ENCODE assay signal across 9 mouse cellular contexts in the genomic region with DNA sequence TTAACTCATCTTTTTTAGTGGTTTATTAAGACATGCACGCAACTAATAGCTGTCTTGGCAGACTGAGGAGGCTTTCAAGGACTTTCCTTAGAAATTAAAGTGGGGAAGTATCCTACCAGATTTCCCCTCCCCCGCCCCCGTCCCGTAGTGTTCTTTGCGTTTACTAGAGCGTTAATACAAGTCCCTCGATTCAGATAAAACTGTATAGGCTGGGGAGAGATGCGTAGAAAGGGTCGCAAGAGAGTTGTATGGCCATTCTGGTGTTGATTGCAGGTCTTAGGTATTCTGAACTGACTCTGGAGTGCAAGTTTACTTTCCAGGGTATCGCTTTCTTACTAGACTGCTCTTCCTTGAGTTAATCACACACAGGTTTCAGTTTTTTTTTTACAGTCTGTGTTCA. TPM values are rescaled to one million over a fixed set of nuclear protein-coding genes. Genes with fewer than 3 reads are reported as not detected.
DNase-seq lines count a peak whose midpoint lies in the region; ATAC-seq lines count a peak whose summit lies in the region.
"Had no signal": no experiment of that assay in that cellular context is flagged by ENCODE, and none has a peak within 500 bp of the region (broad histone marks: within the 10 kb centered on the region; RNA-seq: fewer than 3 reads in every experiment).

No protein-coding gene starts in this region.

- peak overlapping the region; percentile 84 for H3K4me3 ChIP-seq in kidney, embryonic 16.5 days (ENCODE audit: low read length)
- peak overlapping the region; percentile 93 for H3K4me3 ChIP-seq in embryonic facial prominence, embryonic 11.5 days (ENCODE audit: low read depth, low read length)
- peak overlapping the region; percentile 97 for H3K4me3 ChIP-seq in hindbrain, embryonic 16.5 days (ENCODE audit: low read length)
- H3K4me3 ChIP-seq in midbrain, embryonic 15.5 days = peak overlapping the region; percentile 91

- peak overlapping the region; percentile 98 for H3K9ac ChIP-seq in kidney, embryonic 16.5 days (replicated peaks; ENCODE audit: low read length)
- peak overlapping the region; percentile 94; the same call in 1 of the 2 replicates for H3K9ac ChIP-seq in embryonic facial prominence, embryonic 11.5 days (replicated peaks; ENCODE audit: low read length)
- H3K9ac ChIP-seq in hindbrain, embryonic 16.5 days (ENCODE audit: low read depth, low read length) = no peak overlapping the region
- H3K9ac ChIP-seq in midbrain, embryonic 15.5 days = peak overlapping the region; percentile 89; the same call in 1 of the 2 replicates

- peaks cover 31% of the 10 kb centered on the region for H3K36me3 ChIP-seq in kidney, embryonic 16.5 days (ENCODE audit: insufficient read depth, low read length)
- peaks cover 6% of the 10 kb centered on the region for H3K36me3 ChIP-seq in embryonic facial prominence, embryonic 11.5 days (replicated peaks; ENCODE audit: control insufficient read depth, insufficient read depth, low read depth, low read length)
- peaks cover 23% of the 10 kb centered on the region for H3K36me3 ChIP-seq in hindbrain, embryonic 16.5 days (ENCODE audit: control insufficient read depth, insufficient read depth, low read length)
- H3K36me3 ChIP-seq in midbrain, embryonic 15.5 days (replicated peaks) = peaks cover 29% of the 10 kb centered on the region

- DNase-seq in kidney, adult 18-20 months = no peak
- peak; percentile 6 for DNase-seq in embryonic facial prominence, embryonic 11.5 days (ENCODE audit: low spot score)
- no peak for DNase-seq in cerebellum, postnatal 36 days
- no peak for DNase-seq in testis, postnatal 10 days (ENCODE audit: low spot score)
- no peak for DNase-seq in layer of hippocampus, adult 8-10 months (ENCODE audit: low spot score in 2 of 2)

- H3K4me1 ChIP-seq in kidney, embryonic 16.5 days (ENCODE audit: insufficient read depth, low read length) = peaks cover 12% of the 10 kb centered on the region
- no peaks in the 10 kb centered on the region for H3K4me1 ChIP-seq in embryonic facial prominence, embryonic 11.5 days (ENCODE audit: control insufficient read depth, insufficient read depth, low read length)
- H3K4me1 ChIP-seq in hindbrain, embryonic 16.5 days (ENCODE audit: control insufficient read depth, insufficient read depth, low read depth, low read length) = peaks cover 7% of the 10 kb centered on the region
- peaks cover 8% of the 10 kb centered on the region for H3K4me1 ChIP-seq in midbrain, embryonic 15.5 days

- ATAC-seq in kidney, embryonic 16.5 days (ENCODE audit: low FRiP score, low TSS enrichment) = no peak
- no peak for ATAC-seq in embryonic facial prominence, embryonic 11.5 days (replicated peaks; ENCODE audit: insufficient number of reproducible peaks, low FRiP score, low TSS enrichment, low read depth)
- ATAC-seq in hindbrain, embryonic 16.5 days = no peak
- no peak for ATAC-seq in midbrain, embryonic 15.5 days (replicated peaks)

- WGBS in kidney, embryonic 16.5 days = 21% methylated on average over 10 of the region's 10 CpGs
- whole genome bisulfite sequencing in embryonic facial prominence, embryonic 11.5 days = 26% methylated on average over 10 of the region's 10 CpGs
- whole genome bisulfite sequencing in hindbrain, embryonic 16.5 days = 22% methylated on average over 10 of the region's 10 CpGs
- WGBS in midbrain, embryonic 15.5 days = 24% methylated on average over 10 of the region's 10 CpGs

- no peaks in the 10 kb centered on the region for H3K27me3 ChIP-seq in kidney, embryonic 16.5 days (ENCODE audit: insufficient read depth, low read length)
- H3K27me3 ChIP-seq in embryonic facial prominence, embryonic 11.5 days (ENCODE audit: control insufficient read depth, insufficient read depth, low read length) = no peaks in the 10 kb centered on the region
- no peaks in the 10 kb centered on the region for H3K27me3 ChIP-seq in hindbrain, embryonic 16.5 days (replicated peaks; ENCODE audit: control insufficient read depth, insufficient read depth, low read length)
- no peaks in the 10 kb centered on the region for H3K27me3 ChIP-seq in midbrain, embryonic 15.5 days (replicated peaks)

- H3K9me3 ChIP-seq in kidney, embryonic 16.5 days (ENCODE audit: low read length) = no peaks in the 10 kb centered on the region
- H3K9me3 ChIP-seq in embryonic facial prominence, embryonic 11.5 days (replicated peaks; ENCODE audit: control insufficient read depth, low read length) = no peaks in the 10 kb centered on the region
- no peaks in the 10 kb centered on the region for H3K9me3 ChIP-seq in hindbrain, embryonic 16.5 days (ENCODE audit: control insufficient read depth, low read length)
- H3K9me3 ChIP-seq in midbrain, embryonic 15.5 days = no peaks in the 10 kb centered on the region

- no peak overlapping the region for H3K27ac ChIP-seq in kidney, embryonic 16.5 days (ENCODE audit: low read length)
- H3K27ac ChIP-seq in embryonic facial prominence, embryonic 11.5 days (replicated peaks; ENCODE audit: low read depth, low read length) = no peak overlapping the region
- H3K27ac ChIP-seq in hindbrain, embryonic 16.5 days (ENCODE audit: low read depth, low read length) = no peak overlapping the region; the same call in 1 of the 2 replicates
- no peak overlapping the region for H3K27ac ChIP-seq in midbrain, embryonic 15.5 days

- H3K4me2 ChIP-seq in kidney, embryonic 16.5 days (replicated peaks; ENCODE audit: low read depth, low read length) = peak overlapping the region; percentile 83
- peak overlapping the region; percentile 71 for H3K4me2 ChIP-seq in embryonic facial prominence, embryonic 11.5 days (ENCODE audit: low read depth, low read length)
- H3K4me2 ChIP-seq in hindbrain, embryonic 16.5 days (ENCODE audit: low read length) = peak overlapping the region; percentile 81
- H3K4me2 ChIP-seq in midbrain, embryonic 15.5 days = peak overlapping the region; percentile 74

RNA-seq across cellular contexts. Expression of a gene that starts 1.2 kb away (rescaled TPM):
- 0.52 TPM in 1 of 2 replicates, not detected in the other for polyA plus RNA-seq in kidney, embryonic 16.5 days (2015; fragmentation: Nextera tagmentation; extraction: Ambion mirVana)
- 0.57 and 0.58 TPM in 2 replicates for polyA plus RNA-seq in embryonic facial prominence, embryonic 11.5 days (2014; fragmentation: Nextera tagmentation; extraction: Ambion mirVana)
- polyA plus RNA-seq in hindbrain, embryonic 16.5 days (2015; fragmentation: Nextera tagmentation; extraction: Ambion mirVana) = 0.41 TPM in 1 of 2 replicates, not detected in the other
- 0.45 and 0.69 TPM in 2 replicates for polyA plus RNA-seq in midbrain, embryonic 15.5 days (2015; fragmentation: Nextera tagmentation; extraction: Ambion mirVana)
- under 1 TPM in 1 of 4 experiments, not detected in 3; 0.85 TPM for total RNA-seq in layer of hippocampus, adult 8-10 months (2022)
- total RNA-seq: liver, adult 2 months had no signal
- polyA plus RNA-seq: liver, adult 2 months had no signal

RNA-seq across cellular contexts. Expression of a gene that starts 1.5 kb away (rescaled TPM):
- polyA plus RNA-seq in kidney, embryonic 16.5 days (2015; fragmentation: Nextera tagmentation; extraction: Ambion mirVana) = 179 and 182 TPM in 2 replicates
- 138 and 140 TPM in 2 replicates for polyA plus RNA-seq in embryonic facial prominence, embryonic 11.5 days (2014; fragmentation: Nextera tagmentation; extraction: Ambion mirVana)
- 167 and 174 TPM in 2 replicates for polyA plus RNA-seq in hindbrain, embryonic 16.5 days (2015; fragmentation: Nextera tagmentation; extraction: Ambion mirVana)
- polyA plus RNA-seq in midbrain, embryonic 15.5 days (2015; fragmentation: Nextera tagmentation; extraction: Ambion mirVana) = 169 and 177 TPM in 2 replicates
- total RNA-seq in layer of hippocampus, adult 8-10 months (2022) = 10 to 100 TPM; 88.0 to 94.1 (median 90.9) TPM

RNA-seq across cellular contexts. Expression of a gene that starts 9.3 kb away (rescaled TPM):
- 22.9 and 26.8 TPM in 2 replicates for polyA plus RNA-seq in kidney, embryonic 16.5 days (2015; fragmentation: Nextera tagmentation; extraction: Ambion mirVana)
- polyA plus RNA-seq in embryonic facial prominence, embryonic 11.5 days (2014; fragmentation: Nextera tagmentation; extraction: Ambion mirVana) = 12.4 and 14.6 TPM in 2 replicates
- 3.1 and 3.2 TPM in 2 replicates for polyA plus RNA-seq in hindbrain, embryonic 16.5 days (2015; fragmentation: Nextera tagmentation; extraction: Ambion mirVana)
- 2.5 and 3.2 TPM in 2 replicates for polyA plus RNA-seq in midbrain, embryonic 15.5 days (2015; fragmentation: Nextera tagmentation; extraction: Ambion mirVana)
- total RNA-seq in layer of hippocampus, adult 8-10 months (2022) = 1 to 10 TPM; 2.3 to 3.6 (median 2.9) TPM

RNA-seq across cellular contexts. Expression of a gene that starts 21.7 kb away (rescaled TPM):
- polyA plus RNA-seq in kidney, embryonic 16.5 days (2015; fragmentation: Nextera tagmentation; extraction: Ambion mirVana) = 138 and 139 TPM in 2 replicates
- polyA plus RNA-seq in embryonic facial prominence, embryonic 11.5 days (2014; fragmentation: Nextera tagmentation; extraction: Ambion mirVana) = 142 and 147 TPM in 2 replicates
- polyA plus RNA-seq in hindbrain, embryonic 16.5 days (2015; fragmentation: Nextera tagmentation; extraction: Ambion mirVana) = 172 and 185 TPM in 2 replicates
- polyA plus RNA-seq in midbrain, embryonic 15.5 days (2015; fragmentation: Nextera tagmentation; extraction: Ambion mirVana) = 191 and 200 TPM in 2 replicates
- 10 to 100 TPM; 69.8 to 79.5 (median 73.1) TPM for total RNA-seq in layer of hippocampus, adult 8-10 months (2022)

RNA-seq across cellular contexts. Expression of a gene that starts 40.1 kb away (rescaled TPM):
- 9.9 and 10.9 TPM in 2 replicates for polyA plus RNA-seq in kidney, embryonic 16.5 days (2015; fragmentation: Nextera tagmentation; extraction: Ambion mirVana)
- polyA plus RNA-seq in embryonic facial prominence, embryonic 11.5 days (2014; fragmentation: Nextera tagmentation; extraction: Ambion mirVana) = 4.0 and 5.0 TPM in 2 replicates
- polyA plus RNA-seq in hindbrain, embryonic 16.5 days (2015; fragmentation: Nextera tagmentation; extraction: Ambion mirVana) = 12.3 and 14.0 TPM in 2 replicates
- polyA plus RNA-seq in midbrain, embryonic 15.5 days (2015; fragmentation: Nextera tagmentation; extraction: Ambion mirVana) = 17.0 and 19.4 TPM in 2 replicates
- total RNA-seq in layer of hippocampus, adult 8-10 months (2022) = 10 to 100 TPM; 26.0 to 31.9 (median 30.4) TPM
